Mouse (Mus musculus) heart, postnatal 0 days (tissue): Measurements from ENCODE around the gene Arhgef15.

Experiments
- CTCF ChIP-seq: IDR thresholded peaks from 2 replicates; pipeline ENCODE4 v1.5.1; 2016; ENCODE audit warnings: antibody characterized with exemption, control low read depth, low read depth
- EP300 ChIP-seq: IDR thresholded peaks from 2 replicates; pipeline ENCODE4 v1.6.1; 2016; ENCODE audit warnings: antibody characterized with exemption, low read depth

DNA sequence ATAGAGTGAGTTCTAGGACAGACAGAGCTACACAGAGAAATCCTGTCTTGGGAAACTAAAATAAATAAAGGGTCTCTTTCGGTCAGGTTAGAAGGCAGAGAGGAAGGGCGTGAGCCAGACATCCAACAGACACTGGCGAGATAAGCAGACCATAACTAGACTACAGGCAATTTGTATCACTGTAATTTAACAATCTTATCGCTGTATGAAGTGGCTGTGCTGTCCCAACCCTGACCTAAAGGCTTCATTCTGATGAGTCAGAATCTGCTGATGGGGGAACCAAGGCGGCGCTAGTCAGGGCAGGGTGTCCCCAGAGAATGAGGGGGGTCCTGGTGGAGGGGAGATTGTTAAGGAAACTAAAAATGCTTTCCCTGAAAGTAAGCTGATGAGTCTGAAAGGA, 58.5 kb downstream of the Arhgef15 start:
- TF ChIP-seq CTCF (no peak), EP300 (no peak)
